Mouse (Mus musculus) cerebellum, adult 9-11 months (tissue): ENCODE measurements around the gene Hddc3.
A peak's percentile ranks its signal among the peaks of the same experiment; 100 is the strongest.
"Not testable (repeated sequence)": the region's sequence is repeated elsewhere in the genome, so short reads cannot be mapped to it uniquely, and the experiment has no call there.

Source experiments
- DNase-seq: peaks from one replicate; pipeline ENCODE4 v3.0.0; 2022

The Hddc3 gene

GRCm38 (mm10) chr7:80371041-80371751 is 28.3 kb downstream of the Hddc3 start, which contains the start of gene Man2a2:
Man2a2 (minus strand) TSS chr7:80371375.
- DNase-seq, result no peak

- DNase-seq, result no peak
Measured at GRCm38 (mm10) chr7:80372166-80372565, 29.3 kb downstream of the Hddc3 start.

DNA sequence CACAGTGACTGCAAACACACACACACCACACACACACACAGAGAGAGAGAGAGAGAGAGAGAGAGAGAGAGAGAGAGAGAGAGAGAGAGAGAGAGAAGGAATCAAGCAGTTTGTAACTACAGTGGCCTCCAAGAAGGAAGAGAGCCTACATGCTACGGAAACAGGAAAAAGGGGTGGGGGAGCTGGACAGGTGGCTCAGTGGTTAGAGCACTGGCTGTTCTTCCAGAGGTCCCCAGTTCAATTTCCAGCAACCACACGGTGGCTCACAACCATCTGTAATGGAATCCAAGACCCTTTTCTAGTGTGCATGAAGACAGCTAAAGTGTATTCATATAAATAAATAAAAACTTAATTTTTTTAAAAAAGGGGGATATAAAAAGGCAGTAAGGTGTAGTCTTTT is 29.8 kb downstream of the Hddc3 start:
- DNase-seq, result no peak

GRCm38 (mm10) chr7:80373352-80373751 is 30.4 kb downstream of the Hddc3 start:
- no peak for DNase-seq

DNA sequence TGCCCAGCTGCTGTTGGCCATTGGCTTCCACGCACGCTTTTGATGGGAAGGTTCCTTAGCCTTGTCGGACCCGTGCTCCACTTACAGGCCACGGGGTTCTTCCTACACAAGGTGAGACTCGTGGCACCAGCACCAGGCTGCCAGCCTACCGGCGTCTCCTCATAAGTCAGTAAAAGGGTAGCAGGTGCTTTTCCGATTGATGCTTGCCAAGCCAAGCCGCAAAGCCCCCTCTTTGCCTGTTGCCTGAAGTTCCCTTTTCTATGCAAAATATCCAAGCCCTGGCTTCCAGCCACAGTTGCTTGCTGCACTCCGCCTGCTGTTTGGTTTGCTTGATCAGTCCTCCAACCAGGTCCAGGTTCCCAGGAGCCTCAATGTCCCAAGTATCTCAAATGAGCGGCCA is 30.9 kb downstream of the Hddc3 start:
- DNase-seq, result no peak

DNA sequence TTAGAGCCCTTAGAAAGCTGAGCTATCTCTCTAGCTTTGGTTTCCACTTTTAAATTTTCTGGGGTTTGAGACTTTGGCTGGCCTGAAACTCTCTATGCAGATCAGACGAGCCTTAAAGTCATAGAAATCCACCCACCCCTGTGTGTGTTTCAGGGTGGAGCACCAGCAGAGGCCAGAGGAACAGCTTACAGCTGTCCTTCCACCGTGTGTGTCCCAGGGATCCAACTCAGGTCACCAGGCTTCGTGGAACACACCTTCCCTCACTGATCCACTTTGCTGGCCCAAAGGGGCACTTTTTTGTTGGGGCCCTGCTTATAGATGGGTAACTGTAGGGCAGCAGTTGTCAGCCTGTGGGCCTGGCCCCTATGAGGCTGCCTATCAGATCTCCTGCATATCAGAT is 31.4 kb downstream of the Hddc3 start:
- no peak for DNase-seq

GRCm38 (mm10) chr7:80374733-80375132 is 31.8 kb downstream of the Hddc3 start:
- DNase-seq, result no peak

- no peak for DNase-seq
Measured at GRCm38 (mm10) chr7:80375376-80376039, 32.6 kb downstream of the Hddc3 start.

- DNase-seq, result no peak
Measured at GRCm38 (mm10) chr7:80376192-80376591, 33.3 kb downstream of the Hddc3 start.

- peak; percentile 80 for DNase-seq
Measured at GRCm38 (mm10) chr7:80377471-80377870, 34.6 kb downstream of the Hddc3 start.

GRCm38 (mm10) chr7:80379531-80379930 is 36.6 kb downstream of the Hddc3 start:
- DNase-seq, result no peak

DNA sequence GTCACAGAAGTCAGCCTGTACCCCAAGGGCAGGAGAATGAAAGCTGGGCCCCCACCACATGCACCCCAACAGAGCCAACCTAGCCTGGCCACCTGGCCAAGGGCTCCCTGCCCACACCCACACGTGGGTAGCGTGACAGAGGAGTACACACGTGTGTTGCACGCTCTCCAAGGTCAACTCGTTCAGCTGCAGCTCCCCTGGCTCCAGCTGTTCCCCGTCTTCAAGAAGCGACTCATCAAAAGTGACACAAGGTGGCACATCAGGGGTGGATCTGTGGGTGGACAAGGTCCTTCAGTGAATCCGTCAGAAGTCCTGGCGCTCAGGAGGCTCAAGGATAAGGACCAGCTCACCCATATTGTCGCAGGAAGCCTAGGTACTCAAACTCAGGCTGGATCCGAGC is 40.0 kb downstream of the Hddc3 start:
- no peak for DNase-seq

- DNase-seq, result peak; percentile 78
Measured at GRCm38 (mm10) chr7:80386235-80386930, 43.5 kb downstream of the Hddc3 start.

GRCm38 (mm10) chr7:80387033-80387632 is 44.2 kb downstream of the Hddc3 start:
- DNase-seq, result peak; percentile 20

DNA sequence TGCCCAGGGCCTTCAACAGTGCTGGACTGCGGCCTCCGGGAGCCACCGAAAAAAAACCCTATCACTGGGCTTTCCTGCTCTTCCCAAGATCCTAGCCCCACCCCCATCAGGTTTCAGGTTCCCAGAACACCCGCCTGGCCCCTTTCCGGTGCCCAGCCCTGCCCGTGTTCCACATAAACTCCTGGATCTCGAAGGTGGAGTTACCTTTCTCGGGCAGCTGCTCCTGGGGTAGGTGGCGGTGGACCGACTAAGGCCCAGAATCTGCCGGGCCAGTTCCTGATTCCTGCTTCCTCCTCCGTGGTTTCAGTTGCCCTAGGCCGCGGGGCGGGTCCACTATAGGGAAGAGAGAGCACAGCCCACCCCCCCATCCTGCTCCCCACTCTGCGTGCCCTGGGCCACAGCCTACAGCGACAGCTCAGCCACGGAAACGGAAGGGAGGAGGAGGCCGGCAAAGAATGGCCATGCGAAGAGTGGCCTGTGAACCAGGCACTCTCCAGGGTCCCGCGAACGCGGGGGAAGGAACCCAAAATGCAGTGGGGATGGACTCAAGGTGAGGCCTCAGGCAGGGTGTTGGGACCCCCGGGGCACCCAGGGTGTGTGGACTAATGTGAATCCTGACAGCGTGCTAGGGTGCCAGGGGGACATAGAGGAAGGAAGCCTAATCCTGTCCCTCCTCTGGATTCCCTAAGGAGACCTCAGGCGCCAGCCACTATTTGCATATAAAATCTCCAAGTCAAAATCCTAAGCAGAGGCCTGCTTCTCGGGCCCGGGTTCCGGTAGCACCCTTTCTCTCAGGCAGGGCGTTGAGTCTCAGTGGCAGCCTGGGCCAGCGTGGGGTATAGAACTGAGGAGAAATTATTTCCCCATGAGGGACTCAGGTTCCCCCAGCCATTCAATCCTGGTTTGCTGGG is 45.0 kb downstream of the Hddc3 start, which contains the start of gene Fes:
TSS of gene Fes (minus strand) at position 314 of the 911 bp plus-strand sequence.
- DNase-seq, result peak; percentile 29

DNA sequence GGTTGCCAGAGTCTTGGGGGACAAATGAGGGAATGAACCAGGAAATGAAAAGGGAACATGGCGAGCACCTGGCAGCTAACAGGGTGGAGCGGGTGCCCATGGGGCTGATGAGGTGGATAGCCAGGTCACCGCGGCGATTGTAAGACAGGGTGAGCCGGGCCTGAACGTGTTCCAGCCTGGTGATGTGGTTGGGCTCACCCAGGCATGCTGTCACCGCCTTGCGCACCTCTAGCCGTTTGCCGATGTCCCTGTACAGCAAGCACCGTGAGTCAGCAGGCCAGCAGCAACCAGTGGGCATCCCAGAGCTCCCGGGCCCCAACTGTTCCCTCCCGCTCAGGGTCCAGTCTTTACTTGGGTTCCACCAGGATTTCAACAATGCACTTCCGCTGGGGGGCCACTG is 49.2 kb downstream of the Hddc3 start:
- DNase-seq, result peak; percentile 11

DNA sequence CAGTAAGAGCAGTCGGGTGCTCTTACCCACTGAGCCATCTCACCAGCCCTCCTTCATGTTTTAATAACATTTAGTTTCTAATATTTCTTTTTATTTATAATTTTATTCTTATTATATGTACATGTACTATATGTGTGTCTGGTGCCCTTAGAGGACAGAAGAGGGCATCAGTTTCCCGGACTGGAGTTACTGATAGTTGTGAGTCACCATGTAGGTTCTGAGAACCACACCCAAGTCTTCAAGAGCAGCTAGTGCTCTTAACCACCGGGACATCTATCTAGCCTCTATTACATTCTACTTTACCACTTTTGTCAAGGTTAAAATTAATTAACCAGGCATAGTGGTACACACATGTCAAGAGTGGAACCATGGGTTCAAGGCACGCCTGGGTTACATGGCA is 51.7 kb downstream of the Hddc3 start:
- no peak for DNase-seq

DNA sequence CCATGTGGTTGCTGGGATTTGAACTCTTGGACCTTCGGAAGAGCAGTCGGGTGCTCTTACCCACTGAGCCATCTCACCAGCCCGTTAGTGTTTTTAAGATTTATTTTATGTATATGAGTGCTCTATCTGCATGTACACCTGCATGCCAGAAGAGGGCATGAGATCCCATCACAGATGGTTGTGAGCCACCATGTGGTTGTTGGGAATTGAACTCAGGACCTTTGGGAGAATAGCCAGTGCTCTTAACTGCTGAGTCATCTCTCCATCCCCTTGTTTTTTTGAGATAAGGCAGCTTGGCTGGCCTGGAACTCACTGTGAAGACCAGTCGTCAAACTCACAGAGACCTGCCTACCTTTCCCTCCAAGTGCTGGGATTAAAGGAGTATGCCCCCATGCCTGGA is 53.5 kb downstream of the Hddc3 start:
- DNase-seq, result not testable (repeated sequence)

DNA sequence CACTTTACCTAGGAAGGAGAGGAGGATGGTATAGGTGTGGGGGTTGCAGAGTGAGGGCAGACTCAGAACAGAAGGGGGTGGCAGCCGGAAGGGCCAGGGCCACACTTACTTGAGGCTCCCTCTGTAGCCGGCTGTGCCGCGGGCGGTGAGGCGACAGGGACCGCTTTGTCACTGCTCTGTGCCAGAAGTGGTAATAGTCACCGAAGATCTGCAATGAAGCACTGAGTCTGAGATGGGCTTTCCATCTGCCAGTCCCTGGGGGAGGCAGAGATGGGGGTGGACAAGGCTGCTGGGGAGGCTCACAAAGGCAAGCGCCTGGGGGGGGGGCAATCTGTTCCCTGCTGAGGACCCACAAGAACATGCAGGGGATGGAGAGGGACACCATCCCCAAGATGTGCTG is 55.1 kb downstream of the Hddc3 start:
- no peak for DNase-seq

- no peak for DNase-seq
Measured at GRCm38 (mm10) chr7:80398654-80399444, 55.9 kb downstream of the Hddc3 start.

GRCm38 (mm10) chr7:80400099-80400498 is 57.2 kb downstream of the Hddc3 start:
- DNase-seq, result peak; percentile 85
